Mouse (Mus musculus): Measurements from ENCODE around the gene Dstn.
A peak's percentile ranks its signal among the peaks of the same experiment; 100 is the strongest.

Dstn gene

DNA sequence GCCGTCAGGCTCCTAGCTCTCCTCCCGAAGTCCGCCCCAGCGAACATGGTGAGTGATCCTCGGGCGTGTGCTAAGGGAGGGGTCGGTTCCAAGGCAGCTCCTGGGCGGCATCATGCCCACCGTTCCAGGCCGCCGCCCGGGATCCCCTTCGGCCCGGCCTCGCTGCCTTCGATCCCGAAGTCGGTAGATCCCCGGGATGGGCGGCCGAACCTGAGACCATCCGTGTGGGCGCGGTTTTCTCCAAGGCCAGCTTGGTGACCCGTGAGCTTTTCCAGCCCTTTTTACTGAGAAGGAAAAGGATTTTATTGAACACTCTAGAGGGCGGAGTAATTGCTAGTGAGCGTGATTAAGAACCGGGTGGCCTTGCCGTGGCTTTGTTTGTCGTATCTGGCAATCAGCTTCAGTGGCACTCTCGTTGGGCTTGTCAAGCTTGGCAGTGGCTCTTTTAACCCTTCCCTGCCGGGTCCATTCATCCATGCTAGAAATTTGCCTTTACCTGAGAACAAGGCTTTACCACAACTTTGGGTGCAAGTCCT, 548 bp downstream of the Dstn start:
- DNase-seq (ENCODE audit: inconsistent age in 2 of 2, low spot score in 1 of 2): no peak

DNA sequence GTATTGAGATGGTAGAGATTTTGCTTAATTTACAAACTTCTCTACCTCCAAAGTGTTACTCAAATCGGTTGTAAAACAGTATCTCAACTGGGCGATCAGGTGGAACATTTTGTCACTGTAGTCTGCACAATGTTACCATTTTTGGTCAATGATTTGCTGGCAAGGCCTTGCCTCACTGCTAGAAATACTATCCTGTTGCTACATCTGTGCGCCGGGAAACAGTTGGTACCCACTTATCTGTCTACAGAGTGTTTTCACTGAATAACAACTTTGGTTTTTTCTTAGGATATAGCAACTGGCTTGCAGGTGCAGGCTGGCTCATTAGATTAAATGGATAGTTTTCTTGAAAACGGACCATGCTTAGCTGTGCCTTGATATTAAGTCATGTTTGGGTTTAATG, 1.1 kb downstream of the Dstn start:
- DNase-seq (ENCODE audit: inconsistent age in 2 of 2, low spot score in 1 of 2): peak; percentile 43 to 81

DNA sequence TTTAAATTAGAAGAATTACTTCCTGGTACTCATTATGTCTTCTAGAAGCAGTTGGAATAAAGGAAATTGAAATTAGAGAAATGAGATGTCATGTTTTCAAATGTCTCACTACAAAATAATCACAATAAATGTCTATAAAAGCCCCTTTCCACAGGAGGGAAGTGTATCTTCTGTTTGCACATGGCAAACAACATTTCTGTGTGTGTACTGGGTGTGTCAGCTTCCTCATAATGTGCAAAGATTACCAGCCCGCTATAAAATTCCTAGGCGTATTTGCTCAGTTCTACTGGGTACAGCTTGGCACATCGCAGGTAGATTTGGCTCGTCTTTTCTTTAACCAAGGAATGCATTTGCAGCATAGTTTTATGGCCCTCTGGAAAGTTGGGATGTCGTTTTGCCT, 2.5 kb downstream of the Dstn start:
- DNase-seq (ENCODE audit: inconsistent age in 2 of 2, low spot score in 1 of 2): no peak

DNA sequence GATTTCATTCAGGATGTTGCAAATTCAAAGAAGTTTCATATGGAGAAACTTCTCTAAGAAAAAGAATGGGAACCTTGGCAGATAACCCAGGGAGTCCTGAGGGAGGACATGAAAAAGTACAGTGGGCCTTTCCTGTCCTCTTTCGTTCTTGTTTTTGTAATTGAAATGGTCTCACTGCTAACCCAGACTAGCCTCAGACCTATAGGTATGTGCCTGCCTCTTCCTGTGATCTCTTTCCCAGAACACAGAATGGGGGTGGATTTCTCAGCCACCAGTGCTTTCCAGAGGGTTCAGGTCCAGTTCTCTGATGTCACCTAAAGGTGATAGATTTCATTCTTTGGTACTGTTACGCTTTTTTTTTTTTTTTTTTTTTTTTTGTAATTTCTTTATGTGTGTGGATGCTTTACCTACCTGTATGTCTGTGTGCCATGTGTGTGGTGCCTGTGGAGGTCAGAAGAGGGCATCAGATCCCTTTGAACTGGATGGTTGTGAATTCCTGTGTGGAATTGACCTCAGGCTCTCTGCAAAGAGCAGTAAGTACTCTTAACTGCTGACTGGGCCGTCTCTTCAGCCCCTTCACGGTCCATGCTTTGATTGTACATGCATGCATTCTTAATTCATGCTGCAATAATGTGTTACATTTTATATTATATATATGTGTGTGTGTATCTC, 3.8 kb downstream of the Dstn start:
- no peak for DNase-seq (ENCODE audit: inconsistent age in 2 of 2, low spot score in 1 of 2)

DNA sequence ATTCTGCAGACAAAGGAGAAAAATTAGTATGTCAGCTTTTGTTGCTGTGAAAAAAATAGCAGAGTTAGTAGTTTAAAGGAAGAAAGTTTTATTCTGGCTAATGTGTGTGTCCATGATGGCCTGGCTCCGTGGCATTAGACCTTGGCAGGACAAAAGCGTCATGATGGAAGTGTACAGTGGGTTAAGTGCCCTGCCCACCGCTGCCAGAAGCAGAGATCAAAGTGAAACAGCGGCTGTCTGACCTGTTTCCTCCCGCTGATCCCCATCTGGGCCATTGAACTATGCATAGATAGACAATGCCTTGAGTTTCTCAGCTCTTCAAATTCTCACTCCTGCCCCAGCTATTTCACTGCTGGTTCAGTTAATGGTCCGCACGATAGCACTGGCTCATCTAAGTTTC, 9.0 kb downstream of the Dstn start:
- peak; percentile 55 to 80 for DNase-seq (ENCODE audit: inconsistent age in 2 of 2, low spot score in 1 of 2)

DNA sequence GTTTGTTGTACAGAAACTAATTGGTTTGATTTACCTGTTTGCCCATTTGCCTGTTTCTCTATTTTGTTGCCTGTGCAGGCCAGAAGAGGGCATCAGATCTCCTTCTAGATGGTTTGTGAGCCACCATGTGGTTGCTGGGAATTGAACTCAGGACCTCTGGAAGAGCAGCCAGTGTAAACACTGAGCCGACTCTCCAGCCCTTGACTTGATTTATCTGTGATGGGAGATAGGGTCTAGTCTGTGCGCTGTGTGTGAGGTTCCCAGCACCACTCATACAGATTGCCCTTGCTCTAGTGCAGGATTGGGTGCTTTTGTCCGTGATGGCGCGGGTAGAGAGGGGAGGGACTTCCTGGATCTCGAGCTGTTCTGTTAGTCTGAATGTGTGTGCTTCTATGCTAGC, 10.7 kb downstream of the Dstn start:
- no peak for DNase-seq (ENCODE audit: inconsistent age in 2 of 2, low spot score in 1 of 2)

DNA sequence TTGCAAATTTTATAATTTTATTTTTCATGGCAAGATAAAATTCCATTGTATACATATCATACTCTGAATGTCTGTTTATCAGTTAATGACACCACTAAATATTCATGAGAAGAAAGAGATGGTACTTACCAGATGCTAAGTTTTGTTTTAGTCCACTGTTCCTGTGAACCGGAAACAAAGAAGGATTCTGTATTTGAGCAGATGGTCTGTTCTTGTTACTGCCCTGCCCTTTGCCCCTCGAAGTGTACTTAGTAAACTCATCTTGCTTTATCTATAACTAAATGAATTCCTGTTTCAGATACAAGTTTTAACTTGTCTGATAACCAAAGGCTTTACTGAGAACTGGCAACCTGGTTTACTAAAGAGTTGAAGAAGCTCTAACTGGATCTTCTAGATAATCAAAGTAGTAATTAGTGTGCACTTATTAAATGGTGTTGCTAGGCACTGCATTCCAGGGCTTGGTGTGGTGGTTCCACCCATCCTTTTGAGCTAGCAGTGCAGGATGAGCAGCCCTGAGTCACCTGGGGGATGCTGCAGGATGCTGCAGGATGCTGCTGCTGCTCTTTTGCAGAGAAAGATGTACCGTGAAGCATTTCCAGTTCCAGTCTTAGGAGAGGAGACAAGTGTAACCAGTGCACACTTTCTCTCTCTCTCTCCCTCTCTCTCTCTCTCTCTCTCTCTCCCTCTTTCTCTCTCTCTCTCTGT, 14.6 kb downstream of the Dstn start:
- DNase-seq (ENCODE audit: inconsistent age in 2 of 2, low spot score in 1 of 2): no peak

DNA sequence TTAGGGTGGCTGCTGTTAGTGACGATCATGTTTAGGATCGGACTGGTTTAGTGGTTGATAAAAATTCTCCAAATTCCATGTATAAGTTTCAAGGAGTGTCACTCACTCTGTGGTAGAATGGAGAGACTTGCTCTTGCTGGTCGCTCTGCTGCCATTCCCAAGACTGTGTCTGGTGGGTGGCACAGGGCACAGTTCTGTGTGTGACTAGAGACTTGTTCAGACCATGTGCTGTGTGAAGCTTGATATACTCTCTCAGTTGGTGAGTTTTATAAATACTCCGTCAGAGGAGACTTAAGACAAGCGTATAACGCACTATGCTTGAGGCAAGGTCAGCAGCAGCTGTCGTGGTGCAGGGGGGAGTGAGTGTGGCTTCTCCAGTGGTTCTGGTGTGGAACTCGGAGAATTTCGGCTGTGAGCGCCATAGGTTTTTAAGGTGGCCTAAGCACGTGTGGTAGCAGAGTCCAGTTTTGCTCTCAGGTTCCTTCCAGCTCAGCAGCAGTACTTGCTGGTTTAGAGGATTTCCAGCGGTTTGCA, 17.3 kb downstream of the Dstn start:
- no peak for DNase-seq (ENCODE audit: inconsistent age in 2 of 2, low spot score in 1 of 2)

DNA sequence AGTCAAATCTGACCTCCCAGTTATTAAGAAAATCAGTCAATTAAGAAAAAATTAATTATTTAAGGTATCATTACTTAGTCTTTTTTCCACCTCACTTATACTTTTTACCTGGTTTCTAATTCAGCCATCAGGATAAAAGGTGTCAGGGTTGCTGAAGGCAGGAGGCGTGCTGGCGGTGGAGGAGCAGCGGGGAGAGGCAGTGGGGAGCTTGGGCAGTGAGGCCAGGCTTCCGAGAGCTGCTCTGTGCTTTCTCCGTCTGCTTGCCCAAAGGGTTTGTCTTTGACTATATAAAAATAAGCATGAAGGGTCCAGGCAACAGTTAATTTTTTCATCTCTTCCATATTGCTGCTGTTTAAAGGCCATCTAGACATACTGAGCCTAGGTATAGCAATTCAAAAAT, 18.4 kb downstream of the Dstn start:
- DNase-seq (ENCODE audit: inconsistent age in 2 of 2, low spot score in 1 of 2): no peak

DNA sequence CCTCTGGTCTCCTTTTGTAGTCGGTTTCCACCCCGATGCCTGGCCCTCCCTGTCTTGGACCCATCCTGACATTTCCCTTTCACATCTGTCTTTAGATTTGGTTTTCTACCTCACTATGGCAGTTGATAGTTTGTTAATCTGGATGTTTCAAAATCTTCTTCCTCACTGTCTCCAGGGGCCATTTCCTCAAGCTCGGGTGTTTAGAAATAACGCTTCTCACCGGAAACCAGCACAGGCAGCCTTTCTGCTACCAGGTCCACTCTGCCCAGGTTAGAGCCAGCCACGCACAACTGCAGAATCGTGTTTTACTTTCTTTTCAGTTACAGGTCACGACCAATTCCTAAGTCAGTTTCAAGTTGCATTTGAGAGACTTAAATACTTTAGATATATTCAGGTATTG, 19.3 kb downstream of the Dstn start:
- no peak for DNase-seq (ENCODE audit: inconsistent age in 2 of 2, low spot score in 1 of 2)

DNA sequence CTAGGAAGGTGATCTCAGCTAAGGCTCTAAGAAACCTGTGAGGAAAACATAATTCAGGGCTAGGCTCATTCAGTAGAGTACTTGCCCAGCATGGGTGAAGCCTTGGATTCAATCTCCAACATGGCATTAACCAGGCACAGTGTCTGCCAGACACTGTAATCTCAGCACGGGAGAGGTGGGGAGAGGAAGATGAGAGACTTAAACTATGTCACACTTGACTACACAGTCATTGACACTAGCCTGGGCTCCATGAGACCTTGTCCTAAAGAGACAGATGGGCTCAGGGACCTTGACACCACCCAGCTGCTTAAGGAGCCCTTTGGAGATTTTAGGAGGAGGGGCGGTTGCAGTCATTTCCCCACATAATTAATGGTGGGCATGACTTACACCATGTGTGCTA, 22.7 kb downstream of the Dstn start:
- peak in 1 of 2 experiments; percentile 57 for DNase-seq (ENCODE audit: inconsistent age in 2 of 2, low spot score in 1 of 2)

DNA sequence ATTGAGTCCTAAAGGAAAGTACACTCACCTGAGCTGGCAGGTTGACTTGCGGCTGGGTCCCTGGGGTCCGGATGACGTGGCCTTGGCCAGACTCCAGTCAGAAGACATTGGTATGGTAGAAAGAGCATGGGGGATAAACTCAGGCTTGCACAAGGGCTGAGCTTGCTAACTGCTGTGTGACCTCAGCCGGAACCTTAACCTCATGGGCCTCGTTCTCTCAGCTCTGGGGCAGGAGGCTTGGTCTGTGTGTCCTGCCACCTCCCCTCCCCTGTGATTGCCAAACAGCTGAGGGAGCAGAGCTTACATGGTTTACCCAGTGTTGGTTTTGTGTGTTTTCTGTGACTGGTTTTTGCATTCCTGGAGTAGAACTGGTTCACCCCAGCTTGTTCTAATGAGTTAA, 25.3 kb downstream of the Dstn start:
- DNase-seq (ENCODE audit: inconsistent age in 2 of 2, low spot score in 1 of 2): no peak

DNA sequence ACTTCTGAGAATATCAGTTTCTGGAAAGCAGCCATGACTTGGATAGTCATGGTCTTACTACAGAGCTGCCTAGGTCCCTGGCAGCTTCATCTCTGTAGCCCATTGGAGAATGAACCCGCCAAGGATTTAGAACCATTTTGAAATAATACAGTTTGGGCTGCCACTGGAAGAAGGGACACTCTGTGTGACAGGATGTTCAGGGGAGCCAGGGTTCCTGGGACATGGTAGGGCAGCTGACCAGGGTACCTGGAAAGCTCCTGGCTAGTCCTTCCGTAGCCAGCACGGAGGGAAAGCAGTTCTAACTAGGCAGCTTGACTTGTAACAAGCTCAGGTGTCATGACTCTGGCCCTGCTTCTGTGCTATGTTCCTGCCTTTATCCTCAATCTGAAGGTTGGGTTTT, 29.7 kb downstream of the Dstn start:
- DNase-seq (ENCODE audit: inconsistent age in 2 of 2, low spot score in 1 of 2): no peak

DNA sequence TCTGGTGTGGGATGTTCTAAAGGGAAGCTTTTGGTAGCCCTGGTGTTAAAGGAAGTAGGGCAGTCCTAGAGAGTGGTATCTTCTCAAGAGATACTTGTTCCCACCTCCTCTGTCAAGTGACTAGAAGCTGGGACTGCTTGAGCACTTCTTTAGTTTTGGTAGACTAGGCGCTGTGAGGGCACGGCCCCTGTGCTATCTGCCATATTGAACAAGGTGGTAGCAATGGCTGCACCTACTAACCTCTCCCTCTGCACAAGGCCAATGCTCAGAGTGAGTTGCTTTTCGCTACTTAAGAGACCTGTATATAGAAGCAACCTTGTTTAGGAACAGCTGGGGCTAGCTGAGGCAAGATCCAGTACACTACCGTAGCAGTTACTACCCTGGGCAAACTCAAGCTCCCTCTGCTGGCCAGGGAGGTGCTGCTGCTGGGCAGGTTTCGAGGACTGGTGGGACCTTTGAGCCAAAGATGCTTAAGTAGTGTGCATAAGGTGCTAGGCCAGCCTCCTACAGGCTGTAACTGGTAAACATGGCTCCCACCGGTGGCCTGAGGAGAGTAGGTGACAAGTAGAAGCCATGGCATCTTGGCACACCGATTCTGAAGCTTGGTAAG, 30.5 kb downstream of the Dstn start:
- peak; percentile 49 to 74 for DNase-seq (ENCODE audit: inconsistent age in 2 of 2, low spot score in 1 of 2)

DNA sequence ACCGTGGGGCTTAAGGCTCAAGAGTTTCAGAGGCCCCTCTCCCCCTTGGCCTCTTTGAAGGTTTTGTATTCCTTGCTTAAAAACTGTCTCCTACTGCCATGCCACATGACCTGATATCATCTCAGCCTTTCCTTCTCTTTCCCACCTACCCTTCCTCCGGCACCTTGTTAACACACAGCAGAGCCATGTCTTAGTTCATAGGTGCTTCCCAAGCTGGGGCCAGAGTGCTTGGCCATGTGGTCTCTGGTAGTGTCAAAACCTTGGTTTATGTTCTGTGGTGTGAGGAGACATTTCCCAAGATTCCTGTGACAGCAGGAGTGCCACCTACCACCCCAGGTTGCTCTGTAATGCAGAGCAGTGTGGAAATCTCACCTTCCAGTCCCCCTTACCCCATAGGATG, 31.3 kb downstream of the Dstn start:
- no peak for DNase-seq (ENCODE audit: inconsistent age in 2 of 2, low spot score in 1 of 2)

DNA sequence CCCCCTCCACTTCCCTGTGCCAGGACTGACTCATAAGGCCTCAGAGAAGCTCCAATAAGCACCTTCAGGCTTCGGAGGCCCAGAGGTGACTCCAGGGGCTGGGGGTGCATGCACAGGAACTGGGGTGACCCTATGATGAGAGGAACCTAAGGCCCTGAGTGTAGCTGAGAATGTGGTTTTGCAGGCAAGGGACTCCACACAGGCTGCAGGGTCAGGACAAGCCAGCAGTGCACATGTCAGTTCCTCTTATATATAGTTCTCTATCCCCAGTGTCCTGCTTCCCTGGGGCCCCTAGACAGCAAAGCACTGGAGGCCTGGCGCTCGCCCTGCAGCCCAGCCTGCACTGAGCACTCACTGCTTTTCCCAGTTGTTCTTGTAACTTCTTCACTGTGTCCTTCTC, 32.9 kb downstream of the Dstn start:
- DNase-seq (ENCODE audit: inconsistent age in 2 of 2, low spot score in 1 of 2): no peak

DNA sequence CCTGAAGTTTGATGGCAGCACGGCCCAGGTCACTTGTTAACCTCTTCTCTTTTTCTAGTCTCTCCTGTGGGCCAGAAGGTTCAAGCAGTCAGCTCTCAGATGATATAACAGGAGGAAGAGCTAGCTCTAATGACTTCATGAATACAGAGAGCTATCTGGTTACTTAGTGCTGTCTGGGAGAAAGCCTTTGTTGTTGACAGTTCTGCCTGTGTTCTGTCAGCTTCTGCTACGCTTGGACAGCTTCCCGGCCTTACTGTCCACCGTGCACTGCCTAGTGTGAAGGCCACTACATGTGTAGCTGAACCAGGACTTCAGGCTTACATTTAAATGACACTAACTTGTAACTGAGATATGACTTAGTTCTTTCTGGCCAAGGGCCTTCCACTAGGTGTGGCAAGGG, 33.3 kb downstream of the Dstn start:
- DNase-seq (ENCODE audit: inconsistent age in 2 of 2, low spot score in 1 of 2): no peak

DNA sequence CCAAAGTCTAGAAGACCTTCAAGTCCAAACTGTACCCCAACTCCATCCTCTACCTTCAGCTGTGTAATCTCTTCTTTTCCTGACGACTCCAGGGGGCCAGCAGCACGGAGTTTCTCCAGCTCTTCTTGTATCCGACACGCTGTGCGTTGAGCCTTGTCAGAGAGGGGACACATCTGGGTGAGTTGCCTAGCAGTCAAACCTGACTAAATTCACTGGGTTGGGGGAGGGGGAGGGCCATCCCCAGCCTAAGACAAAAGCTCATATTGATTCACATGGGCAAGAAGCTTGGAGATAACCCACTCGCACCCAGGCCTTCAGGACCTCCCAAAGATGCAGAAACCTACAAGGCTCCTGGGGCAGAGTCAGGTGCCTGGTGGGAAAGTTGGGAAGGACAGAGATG, 34.1 kb downstream of the Dstn start:
- no peak for DNase-seq (ENCODE audit: inconsistent age in 2 of 2, low spot score in 1 of 2)

DNA sequence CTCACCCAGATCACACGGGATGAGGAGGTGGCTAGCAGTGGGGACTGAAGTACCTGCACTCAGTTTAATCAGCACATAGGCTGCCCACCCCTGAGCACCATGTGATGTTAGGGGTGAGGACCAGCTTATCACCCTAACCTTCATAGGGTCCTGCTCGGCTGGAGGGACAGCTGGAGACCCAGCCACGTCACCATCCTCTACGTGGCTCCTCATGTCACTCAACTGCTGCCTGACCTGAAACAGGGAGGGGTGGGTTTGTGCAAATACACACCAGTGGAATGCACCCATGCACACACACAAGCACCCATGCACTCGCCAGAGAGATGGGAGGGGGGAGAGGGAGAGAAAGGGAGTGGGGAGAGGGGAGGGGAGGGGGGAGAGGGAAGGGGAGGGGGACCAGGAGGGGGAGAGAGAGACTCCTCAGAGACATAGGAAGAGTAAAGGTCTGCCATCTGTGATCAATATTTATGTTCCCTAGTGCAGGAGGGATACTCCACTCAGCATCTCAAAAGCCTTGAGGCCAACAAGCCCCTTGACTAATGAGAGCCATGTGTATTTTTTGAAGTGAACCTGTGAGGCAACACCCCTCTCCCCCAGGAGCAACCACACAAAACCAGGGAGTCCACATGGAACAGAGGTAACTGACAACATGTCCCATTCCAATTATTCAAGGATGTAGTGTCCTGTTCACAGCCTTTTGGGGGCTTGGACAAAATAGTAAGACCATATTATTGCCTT, 35.3 kb downstream of the Dstn start:
- no peak for DNase-seq (ENCODE audit: inconsistent age in 2 of 2, low spot score in 1 of 2)

DNA sequence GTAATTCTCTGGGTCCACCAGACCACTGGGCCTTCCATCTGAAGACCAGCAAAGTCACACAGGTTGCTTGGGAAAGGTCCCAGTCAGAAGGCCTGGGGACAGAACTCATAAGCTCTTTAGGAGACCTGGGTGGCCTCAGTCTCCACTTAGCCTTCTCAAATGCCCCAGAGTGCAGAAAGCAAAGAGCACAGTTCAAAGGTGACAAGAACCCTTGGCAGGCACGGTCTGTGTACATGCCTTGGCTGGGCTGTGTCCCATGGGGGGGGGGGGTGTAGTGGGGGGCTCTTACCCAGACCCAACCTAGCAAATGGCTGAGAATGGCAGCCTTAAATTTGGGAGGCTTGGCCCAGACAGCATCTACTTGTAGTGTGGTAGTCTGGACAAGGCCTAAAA, 35.9 kb downstream of the Dstn start:
- no peak for DNase-seq (ENCODE audit: inconsistent age in 2 of 2, low spot score in 1 of 2)

DNA sequence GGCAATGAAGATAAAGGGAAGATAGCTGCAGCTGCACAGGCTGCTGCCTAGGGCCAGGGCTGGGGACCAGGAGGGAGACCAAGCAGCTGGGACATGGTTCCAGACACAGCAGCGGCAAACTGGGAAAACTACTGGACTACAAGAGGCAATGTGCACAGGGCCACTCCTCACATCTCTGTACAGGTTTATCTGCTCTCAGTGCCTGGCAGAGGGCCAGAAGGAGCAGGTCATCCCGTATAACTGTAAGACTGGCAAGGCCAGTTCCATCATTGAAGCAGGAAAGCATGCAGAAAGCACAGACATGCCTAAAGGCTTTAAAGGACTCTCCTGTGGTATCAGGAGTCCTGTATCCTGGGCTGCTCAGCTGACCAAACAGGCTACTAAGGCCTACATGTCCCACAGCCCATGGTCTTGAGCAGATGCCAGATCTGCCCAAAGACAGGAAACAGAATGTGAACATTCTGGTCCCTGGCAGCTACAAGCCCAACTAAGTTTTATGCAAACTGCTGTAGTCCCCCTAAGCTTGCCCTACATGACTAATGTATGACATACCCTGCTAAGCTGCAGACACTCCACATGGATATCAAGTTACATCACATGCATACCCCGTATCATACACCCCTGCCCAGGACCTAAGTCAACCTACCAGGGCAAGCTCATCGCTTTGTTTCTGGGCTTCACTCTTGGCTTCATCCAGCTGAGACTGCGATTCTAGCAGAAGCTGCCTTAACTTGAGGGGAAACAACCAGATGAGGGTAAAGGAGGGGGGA, 36.6 kb downstream of the Dstn start:
- DNase-seq (ENCODE audit: inconsistent age in 2 of 2, low spot score in 1 of 2): peak; percentile 38 to 60

All from adrenal gland, adult (tissue).